Mouse (Mus musculus): ENCODE data around the gene Prkch.

The Prkch gene

DNA sequence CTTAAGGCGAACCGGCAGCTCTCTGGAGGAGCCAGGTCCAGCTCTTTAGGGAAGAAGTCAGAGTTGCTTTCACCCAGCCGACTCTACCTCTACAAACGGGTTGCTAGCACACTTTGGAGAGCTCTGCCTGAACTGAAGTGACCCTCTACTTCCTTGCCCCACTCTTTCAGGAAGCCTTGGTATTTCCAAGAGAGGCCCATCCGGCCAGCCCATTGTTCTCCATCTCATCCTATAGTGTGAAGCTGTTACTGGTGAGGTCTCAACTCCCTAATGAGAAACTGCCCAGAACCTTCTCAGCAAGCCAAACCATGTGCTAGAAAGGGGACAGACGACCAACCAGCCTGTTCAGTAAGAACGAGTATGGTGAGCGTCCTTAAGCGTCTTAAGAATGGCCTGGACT, 1.3 kb upstream of the Prkch start:
- DNase-seq = peak; percentile 97

DNA sequence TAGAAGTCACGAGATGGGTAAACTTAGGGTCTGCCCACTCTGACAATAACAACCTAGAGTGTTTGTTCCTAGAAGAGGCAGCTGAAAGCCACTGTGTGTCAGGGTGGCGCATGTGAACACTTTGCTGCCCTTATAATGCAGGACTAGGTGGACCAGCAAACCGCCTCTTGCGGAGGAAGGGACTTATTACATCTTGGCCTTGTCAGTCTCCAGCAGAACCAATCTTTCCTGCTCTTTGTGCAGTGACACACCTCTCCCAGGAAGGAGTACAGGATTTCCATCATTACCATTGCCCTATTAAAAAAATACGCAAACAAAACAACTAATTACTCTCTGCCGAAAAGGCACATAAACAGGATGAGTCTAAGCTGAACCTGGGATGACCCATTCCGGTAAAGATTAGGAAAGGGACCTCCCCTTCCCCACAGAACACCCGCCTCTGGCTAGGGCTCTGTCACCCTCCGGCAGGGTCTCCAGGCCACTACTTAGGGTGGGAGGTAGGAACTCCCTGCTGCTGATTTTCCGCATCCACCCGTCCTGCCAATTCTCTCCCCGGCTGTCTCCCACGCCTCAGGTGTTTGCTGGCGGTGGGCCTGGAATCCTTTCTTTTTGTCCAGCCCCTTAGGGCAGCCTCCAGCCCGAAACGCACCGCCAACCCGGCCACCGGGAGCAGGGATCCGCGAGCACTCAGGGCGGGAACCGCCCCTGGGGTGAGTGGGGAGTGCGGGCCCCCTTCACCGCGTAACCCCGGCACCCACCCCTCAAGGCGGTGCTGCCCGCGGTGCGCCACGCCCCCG, 585 bp upstream of the Prkch start:
- DNase-seq = peak; percentile 98

DNA sequence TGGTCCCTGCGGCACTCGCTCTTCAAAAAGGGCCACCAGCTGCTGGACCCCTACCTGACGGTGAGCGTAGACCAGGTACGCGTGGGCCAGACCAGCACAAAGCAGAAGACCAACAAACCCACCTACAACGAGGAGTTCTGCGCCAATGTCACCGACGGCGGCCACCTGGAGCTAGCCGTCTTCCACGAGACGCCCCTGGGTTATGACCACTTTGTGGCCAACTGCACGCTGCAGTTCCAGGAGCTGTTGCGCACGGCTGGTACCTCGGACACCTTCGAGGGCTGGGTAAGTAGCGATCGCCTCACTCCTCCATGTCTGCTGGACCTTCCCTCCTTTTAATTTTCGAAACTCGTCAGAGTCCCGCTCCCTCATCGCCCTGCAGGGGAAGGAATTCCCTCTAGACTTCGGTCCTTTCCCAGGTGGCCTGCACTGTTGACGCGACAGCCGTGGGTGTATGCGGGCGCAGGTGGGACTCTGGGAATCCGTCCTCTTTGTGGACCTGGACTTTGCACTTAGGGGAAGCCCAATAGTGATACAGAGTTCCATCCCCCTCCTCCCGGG, 725 bp downstream of the Prkch start:
- no peak for DNase-seq

DNA sequence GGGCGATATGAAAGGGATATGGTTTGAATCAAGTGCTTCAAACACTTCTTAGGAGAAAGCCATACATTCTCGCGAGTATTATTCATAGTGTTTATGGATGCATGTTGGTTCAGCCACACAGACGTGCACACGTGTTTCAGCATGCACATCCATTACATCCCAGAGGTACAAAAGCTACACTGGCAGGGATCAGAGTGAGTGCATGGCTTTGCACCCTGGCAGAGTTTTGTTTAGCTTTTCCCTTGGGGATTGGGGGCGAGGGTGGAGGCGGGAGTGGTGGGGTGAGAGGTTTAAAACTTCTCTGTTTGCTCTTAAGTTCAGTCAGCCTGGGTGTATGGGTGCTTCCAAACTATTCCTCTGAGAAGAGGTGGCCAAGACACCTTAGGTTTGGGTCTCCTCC, 1.3 kb downstream of the Prkch start:
- DNase-seq = peak; percentile 87

DNA sequence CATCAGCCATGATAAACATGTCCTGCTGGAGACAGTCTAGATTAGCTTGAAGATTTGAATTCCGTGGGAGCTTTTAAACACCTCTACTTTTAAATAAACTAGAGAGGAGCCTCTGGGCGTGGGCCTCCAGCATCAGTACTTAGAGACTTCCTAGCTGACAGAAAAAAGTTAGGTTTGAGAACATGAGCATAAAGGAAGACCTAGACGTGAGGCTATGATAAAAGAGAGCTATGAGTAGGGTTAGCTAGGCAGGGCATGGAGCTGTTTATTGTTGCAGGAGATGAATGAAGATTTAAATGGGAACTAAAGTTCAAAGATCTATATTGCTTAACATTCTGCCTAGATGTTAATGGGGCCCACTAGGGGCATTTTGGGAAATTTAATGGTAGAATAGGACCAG, 2.7 kb downstream of the Prkch start:
- peak; percentile 64 for DNase-seq

DNA sequence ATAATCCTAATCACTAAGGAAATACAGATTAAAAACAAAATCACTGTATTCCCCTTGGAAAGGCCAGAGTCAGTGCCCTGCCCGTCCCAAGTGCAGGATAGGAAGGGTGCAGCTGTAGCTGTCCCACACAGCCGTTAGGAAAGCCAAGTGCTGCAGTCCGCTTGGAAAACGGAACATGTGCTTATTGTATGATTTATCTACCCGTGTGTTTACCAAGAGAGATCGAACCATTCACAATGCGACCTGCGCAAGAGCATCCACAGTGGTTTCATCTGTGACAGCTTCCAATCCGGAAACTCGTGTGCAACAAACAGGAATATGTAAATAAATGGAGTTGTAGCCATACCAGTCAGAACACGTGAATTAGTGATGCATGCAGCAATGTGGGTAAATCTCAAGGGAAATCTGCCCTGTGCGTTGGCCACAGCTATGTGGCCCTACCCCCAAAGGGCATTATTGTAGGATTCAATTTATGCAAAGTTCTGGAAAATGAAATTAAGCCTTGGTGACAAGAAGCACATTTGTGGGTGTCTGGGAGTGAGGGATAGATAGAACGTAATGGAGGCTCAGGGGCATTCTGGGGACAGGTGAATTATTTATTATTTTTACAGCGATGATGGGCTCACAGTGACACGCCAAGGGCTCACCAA, 6.2 kb downstream of the Prkch start:
- DNase-seq = peak; percentile 87

DNA sequence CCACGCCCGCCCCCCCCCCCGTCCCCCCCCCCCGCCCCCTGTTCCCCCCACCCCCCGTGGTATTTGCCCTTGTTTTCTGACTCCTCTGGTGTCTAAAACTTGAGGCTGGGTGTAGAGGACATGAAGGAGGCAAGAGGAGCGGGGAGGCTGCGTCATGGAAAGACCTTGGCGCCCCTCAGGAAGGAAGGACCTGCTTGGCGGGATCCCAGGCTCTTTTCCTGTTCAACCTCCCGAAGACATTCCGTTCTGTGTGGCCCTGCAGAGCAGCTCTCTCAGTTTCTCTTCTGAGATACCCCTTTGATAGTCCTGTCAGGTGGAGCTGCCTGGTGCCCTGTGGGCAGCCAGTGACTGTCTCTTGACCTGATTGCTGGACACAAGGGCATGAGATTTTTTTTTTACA, 7.0 kb downstream of the Prkch start:
- peak; percentile 99 for DNase-seq

DNA sequence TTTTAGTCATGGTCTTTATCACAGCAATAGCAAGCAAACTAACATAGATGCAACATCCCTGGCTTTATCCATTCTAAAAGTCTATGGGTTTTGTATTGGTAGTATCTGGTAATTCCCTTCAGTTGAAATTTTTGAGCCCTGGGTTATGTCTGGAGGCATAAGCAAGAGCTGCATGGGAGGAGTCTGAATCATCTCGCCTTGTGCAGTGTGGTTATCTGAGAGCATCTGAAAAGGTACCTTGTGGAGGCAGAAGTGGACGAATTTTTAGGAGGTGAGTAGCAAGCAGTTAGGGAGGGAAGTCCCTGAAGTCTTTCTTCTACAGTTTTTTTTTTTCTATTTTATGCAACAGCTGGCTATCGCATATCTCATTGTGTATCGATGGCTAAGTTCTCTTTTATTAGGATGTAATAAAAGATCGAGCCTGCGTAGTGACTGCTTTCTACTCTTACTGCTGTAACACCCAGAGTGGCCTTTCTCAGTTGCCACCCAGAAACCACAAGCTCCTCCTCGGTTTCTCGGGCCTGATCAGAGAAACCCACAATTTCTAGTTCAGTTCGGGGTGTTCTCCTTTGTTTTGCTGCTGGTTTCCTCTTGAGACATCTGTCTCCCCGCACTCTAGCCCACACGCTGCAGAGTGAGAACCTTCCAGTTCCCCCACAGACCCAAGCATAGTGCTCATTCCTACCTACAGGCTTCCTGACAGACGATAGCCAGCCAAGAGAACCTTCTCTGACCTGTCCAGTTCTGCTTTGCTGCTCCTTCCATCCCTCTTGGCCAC, 8.6 kb downstream of the Prkch start:
- peak; percentile 95 for DNase-seq

DNA sequence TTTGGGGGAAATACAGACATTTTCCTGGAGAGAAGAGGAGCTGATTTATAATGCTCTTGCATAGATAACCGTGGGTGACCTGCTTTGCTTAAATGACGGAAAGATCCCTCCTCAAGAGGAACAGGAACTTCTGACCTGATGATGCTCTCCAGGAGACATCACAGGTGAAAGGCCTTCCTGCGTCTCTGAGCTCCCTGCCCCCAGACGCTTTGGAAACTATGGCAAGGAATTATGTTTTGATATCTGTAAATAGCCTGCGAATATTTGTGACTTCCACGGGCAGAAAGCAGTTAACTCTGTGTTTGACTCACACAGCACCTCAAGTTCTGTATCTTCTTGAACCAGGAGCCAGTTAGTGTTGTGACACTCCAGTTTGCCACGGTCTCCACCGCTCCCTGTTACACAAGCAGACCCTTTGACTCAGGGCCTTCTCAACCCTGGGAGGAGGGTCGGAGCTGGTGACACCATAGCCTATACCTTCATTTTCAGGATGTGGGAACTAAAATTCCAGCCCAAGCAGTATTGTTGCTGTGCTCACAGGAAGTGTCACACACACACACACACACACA, 9.7 kb downstream of the Prkch start:
- peak; percentile 81 for DNase-seq

DNA sequence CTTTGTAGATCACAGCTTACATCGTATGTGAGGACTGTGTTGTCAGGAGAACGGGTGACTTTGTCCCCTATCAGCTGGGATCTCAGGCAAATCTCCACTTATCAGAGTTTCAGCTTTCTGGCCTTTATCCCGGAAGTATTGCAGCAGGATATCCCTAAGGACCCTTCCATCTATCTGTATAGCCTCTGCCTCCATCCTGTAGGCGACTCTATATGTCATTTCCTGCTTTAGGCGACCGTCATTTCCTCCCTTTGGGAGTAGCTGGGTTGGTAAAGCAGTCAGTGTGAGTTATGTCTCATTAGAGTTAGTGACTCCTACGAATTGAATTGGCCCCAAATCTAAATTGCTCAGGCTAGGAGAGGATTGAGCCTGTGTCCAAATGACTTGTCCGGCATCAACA, 10.6 kb downstream of the Prkch start:
- DNase-seq = no peak

DNA sequence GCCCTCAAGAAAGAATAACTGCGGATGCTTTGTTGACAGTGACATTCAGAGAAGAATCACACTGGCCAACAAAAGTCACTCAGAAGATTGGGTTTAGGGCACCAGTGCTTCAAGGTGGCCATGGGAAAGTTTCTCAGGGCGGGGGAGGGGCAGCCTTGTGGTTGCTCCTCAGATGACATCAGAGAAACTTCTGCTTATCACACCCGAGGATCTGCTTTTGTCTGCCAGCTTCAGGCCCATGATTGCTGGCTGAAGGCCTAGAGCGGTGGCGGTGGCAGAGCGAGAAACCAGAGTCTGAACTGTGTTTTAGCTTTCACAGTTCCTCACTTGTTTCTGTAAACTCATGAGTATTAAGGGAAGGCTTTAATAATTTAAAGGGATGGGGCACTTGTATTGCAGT, 13.6 kb downstream of the Prkch start:
- DNase-seq = peak; percentile 96

DNA sequence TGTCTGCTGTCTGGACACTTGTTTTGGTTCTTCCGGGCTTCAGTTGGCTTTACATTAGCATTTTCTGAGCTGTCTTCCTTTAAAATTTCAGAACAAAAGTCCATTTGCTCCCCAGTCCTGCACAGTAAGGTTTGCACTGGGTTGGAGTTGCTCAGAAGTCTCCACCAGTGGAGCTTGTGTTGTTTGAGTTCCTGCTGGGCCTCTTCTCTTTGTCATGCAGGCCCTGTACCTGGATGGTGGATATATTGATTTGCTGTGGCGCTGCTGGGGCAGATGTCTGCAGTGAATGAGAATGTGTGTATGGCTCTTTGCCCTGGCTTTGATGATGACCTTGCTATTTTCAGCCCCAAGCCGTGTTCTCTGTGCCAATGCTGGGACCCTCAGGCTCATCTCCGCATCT, 15.9 kb downstream of the Prkch start:
- DNase-seq = no peak

DNA sequence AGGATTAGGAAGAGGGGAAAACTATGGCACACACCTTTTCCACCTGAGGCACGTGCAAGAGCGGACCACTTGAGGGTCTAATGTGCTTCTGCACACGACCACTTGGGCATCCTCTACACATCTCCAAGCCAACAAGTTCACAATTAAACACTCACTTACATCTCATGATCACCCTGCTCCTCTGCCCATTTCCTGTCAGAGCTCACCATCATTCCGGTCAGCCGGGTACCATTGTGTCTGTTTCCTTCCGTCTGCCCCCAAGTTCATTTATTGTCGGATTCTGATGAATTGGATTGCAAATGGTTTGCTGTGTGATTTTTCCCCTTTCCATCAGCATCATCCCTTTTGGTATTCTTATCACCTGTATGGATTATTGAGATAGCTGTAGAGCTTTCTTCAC, 18.4 kb downstream of the Prkch start:
- DNase-seq = no peak

DNA sequence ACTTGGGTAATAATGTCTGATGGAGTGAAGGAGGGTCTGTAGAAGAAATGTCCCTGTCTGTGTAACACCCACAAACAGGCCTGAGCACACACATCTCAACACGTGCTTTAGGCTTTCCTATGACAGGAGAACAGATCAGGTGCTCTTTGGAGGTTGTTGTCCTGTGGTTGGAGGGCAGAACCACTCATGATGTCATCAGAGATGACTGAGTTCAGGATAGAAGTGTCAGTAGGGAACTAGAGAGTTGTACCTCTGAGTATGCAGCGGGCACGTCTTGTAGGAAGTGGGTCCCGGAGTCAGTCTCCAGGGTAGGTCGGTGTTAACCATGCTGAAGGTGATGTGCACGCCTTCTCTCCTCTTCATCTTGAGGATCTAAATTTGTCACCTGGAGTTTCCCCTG, 19.1 kb downstream of the Prkch start:
- no peak for DNase-seq

DNA sequence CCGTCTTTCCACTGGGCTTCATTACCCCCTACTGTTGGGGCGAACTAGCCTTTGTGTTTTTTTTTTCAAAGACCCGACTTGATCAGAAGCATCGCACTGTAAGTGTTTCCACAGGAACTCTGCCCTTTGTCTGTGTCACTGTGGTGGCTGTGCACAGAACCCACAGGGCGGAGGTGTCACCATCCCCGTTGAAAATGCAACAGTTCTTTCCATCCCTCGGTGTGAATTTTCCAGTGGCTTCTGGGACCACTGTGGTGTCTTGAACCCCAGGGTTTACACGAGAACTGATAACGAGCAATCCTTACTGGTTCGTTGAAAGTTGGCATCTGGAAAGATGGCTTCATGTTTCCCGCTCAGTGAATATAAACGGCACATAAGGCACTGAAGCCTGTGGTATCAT, 20.2 kb downstream of the Prkch start:
- DNase-seq = peak; percentile 91

DNA sequence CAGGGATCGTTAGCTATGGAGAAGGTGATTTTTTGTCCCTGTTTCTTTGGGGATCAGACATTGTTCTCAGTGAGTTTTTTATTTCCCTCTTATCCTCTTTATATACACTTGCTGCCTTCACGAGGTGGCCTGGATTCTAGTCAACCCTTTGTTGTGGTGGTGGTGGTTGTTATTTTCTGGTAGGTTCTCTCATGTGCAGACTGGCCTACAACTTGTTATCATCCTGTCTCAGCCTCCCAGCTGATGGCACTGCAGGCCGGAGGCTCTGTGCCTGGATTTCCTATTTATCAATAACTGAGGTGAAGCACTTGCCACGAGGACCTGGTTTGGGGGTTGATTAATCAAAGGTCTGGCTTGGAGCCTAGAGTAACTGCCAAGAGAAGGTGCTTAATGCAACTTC, 20.6 kb downstream of the Prkch start:
- no peak for DNase-seq

DNA sequence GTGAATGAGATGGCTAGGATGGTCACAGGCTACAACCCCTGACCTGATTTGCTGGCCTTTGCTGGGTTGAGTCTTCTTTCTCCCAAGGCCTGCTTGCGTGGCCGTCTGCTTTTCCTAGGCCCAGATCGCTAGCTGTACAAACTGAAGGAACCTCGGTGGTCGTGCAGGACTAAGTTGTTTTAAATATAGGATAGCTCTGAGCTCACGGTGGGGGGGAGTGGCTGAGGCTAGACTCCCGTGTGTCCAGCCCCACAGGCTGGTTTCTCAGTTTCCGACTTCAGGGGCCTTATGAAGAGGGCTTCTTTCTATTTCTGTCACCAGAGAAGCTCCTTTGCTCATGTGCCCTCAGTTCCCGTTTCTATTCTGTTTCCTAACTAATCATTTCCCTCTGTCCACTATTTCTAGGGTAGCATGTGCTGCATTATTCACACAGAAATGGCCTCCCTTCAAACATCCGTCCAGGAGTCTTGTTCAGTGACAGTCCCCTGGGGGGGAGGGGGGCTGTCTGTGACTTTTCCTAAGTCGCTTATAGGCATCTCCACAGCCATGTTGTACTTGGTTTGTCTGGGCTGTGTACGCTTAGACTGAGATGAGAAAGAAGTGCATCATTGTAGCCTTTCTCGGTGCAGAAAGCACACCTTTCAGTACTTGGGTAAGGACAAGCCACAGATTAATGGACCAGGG, 22.9 kb downstream of the Prkch start:
- DNase-seq = peak; percentile 90

DNA sequence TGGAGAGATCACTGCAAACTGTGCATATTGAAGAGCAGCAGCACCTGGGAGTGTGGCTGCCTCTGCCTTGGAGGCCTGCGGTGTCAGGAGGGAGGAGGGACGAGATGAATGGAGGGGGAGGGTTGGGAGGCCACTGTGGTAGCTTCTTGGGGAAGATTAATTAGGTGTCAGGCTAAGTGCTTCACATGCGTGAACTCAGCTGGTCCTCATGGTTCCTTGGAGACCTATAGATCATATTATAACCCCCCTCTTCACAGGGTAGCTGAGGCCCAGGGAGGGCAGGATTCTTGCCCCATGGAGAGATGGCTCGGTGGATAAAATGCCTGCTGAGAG, 23.4 kb downstream of the Prkch start:
- DNase-seq = no peak

DNA sequence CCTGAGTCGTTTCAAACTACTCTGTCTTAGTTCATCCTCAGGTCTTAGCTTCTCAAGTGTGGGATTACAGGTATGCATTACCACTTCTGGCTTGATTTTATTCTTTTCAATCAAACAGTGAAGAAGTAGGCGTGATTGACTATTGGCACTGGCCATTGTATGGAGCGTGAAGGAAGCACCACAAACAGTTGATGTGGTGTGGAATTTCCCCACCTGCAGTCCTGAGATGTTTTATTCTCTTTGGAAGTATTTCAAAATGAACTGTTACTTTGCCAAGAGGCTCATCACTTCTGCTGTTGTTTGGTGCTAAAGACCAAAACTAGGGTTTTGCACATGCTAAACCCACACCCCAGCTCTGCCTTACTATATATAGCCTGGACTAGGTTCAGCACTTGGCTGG, 24.7 kb downstream of the Prkch start:
- no peak for DNase-seq

DNA sequence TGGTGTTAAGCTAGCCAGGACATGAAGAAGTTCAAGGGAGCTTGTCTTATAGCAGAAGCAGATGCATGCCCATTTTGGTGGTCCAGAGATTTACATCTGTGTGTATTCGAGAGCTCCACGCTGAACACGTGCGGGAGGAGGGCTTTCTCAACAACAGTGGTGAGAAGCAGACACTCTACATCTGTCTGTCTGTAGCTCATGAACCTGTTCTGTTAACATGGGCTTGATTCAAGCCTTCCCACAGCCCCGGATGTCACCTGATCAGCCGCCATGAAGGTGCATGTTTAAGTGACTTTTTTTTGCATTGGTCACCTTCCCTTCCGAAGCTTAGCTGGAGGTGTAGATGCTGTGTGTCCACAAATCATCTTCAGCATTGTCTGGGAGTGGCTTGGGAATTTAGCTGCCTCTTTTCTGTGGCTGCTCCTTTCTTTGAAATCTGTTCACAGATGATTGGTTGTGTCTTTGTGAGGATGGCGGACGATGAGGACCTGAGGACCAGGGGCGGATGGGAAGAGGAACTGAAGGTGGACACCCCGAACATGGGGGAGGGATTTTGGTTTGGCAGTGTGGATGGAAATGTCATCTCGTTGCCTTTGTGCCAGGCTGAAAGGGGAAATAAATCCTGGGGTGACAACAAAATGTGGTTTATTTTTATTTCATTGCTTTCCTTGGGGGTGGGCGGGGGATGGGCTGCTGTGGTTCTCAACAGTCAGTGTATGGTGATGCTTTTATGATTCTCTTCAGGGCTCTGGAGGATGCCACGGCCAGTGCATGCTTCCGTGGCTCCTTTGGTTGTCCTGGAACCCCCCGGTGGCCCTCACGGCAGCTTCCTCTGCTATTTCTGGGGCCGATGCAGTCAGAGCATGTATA, 25.3 kb downstream of the Prkch start:
- DNase-seq = peak; percentile 95

DNA sequence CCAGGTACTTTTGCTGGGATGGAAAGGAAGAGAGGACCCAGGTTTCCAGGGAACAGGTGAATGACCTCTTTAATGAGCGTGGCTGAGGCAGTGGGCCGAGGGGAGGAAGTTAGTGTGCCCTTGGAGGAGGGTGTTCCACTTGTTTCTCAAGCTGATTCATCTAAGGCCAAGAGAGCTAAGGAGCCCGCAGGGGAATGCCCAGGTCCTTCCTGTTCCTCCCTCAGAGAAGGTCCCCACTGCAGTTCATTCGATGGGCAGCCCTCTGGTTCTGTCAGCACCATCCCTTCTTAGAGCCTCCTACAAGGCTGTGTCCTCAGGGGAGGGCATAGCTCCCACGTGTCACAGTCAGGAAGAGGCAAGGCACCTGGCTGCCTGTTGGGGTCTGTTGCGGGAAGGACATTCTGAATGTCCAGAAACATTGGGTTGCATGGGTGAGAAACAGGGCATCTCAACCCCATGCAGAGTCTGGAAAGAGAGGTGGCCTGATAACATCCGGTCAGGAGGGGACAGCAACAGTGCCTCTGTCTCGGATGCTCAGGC, 26.3 kb downstream of the Prkch start:
- DNase-seq = peak; percentile 91

DNA sequence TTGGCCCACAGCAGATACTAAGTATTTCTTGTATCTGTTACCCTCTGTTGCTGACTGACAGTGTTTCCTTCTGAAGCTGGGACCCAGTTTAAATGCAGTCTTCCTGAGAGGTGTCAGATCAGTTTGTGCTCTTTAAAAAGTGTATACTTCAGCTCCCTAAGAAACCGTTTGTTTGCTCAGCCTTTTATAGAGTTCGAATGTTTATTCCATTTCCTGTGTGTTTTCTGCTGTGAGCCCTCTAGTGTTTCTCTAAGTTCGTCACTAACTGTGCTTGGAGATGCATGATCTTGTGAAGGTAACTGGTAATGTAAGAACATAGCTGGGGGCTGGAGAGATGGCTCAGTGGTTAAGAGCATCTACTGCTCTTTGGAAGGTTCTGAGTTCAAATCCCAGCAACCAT, 27.1 kb downstream of the Prkch start:
- no peak for DNase-seq
